Mouse (Mus musculus) spleen, postnatal 10 days (tissue): ENCODE measurements around the gene Wfs1.
A peak's percentile ranks its signal among the peaks of the same experiment; 100 is the strongest.
"Not testable (repeated sequence)": the region's sequence is repeated elsewhere in the genome, so short reads cannot be mapped to it uniquely, and the experiment has no call there.

Source experiments
- DNase-seq, 2 experiments: peaks; one replicate each; pipeline ENCODE4 v3.0.0; 2021 to 2022; ENCODE audit warnings: low spot score in 2 of 2

Wfs1 gene

GRCm38 (mm10) chr5:36986617-36987016 is 2.4 kb downstream of the Wfs1 start:
- DNase-seq, result no peak

GRCm38 (mm10) chr5:36982271-36982670 is 6.7 kb downstream of the Wfs1 start:
- DNase-seq, result no peak

- DNase-seq, result peak in 1 of 2 experiments; percentile 30
Observed at GRCm38 (mm10) chr5:36979631-36980030, 9.4 kb downstream of the Wfs1 start.

GRCm38 (mm10) chr5:36979001-36979400 is 10.0 kb downstream of the Wfs1 start:
- DNase-seq, result no peak

GRCm38 (mm10) chr5:36977809-36978208 is 11.2 kb downstream of the Wfs1 start:
- no peak for DNase-seq

- no peak for DNase-seq
Observed at GRCm38 (mm10) chr5:36975336-36975735, 13.7 kb downstream of the Wfs1 start.

GRCm38 (mm10) chr5:36971587-36971986 is 17.4 kb downstream of the Wfs1 start:
- DNase-seq, result no peak

GRCm38 (mm10) chr5:36960501-36960900 is 28.5 kb downstream of the Wfs1 start:
- DNase-seq, result no peak

- peak; percentile 47 to 81 for DNase-seq
Observed at GRCm38 (mm10) chr5:36958837-36959236, 30.2 kb downstream of the Wfs1 start.

- peak in 1 of 2 experiments; percentile 57 for DNase-seq
Observed at GRCm38 (mm10) chr5:36955366-36955765, 33.6 kb downstream of the Wfs1 start.

- no peak for DNase-seq
Observed at GRCm38 (mm10) chr5:36952311-36952710, 36.7 kb downstream of the Wfs1 start.

GRCm38 (mm10) chr5:36950871-36951270 is 38.1 kb downstream of the Wfs1 start:
- peak in 1 of 2 experiments; percentile 34 for DNase-seq

GRCm38 (mm10) chr5:36948831-36949230 is 40.2 kb downstream of the Wfs1 start:
- peak; percentile 41 to 83 for DNase-seq

- DNase-seq, result peak; percentile 20 to 72
Observed at GRCm38 (mm10) chr5:36946445-36946844, 42.6 kb downstream of the Wfs1 start.

GRCm38 (mm10) chr5:36945713-36946112 is 43.3 kb downstream of the Wfs1 start:
- no peak for DNase-seq

- DNase-seq, result no peak
Observed at GRCm38 (mm10) chr5:36945102-36945701, 43.8 kb downstream of the Wfs1 start.

GRCm38 (mm10) chr5:36944552-36944951 is 44.5 kb downstream of the Wfs1 start:
- DNase-seq, result no peak

GRCm38 (mm10) chr5:36942446-36942845 is 46.6 kb downstream of the Wfs1 start:
- DNase-seq, result no peak

GRCm38 (mm10) chr5:36938991-36939390 is 50.0 kb downstream of the Wfs1 start:
- not testable (repeated sequence) for DNase-seq

- no peak for DNase-seq
Observed at GRCm38 (mm10) chr5:36938021-36938420, 51.0 kb downstream of the Wfs1 start.

GRCm38 (mm10) chr5:36936548-36936947 is 52.5 kb downstream of the Wfs1 start:
- no peak for DNase-seq

- DNase-seq, result no peak
Observed at GRCm38 (mm10) chr5:36935486-36936473, 53.2 kb downstream of the Wfs1 start.

GRCm38 (mm10) chr5:36933383-36933782 is 55.6 kb downstream of the Wfs1 start:
- no peak for DNase-seq
